Mouse (Mus musculus) liver, embryonic 18 days (tissue): ENCODE measurements around the gene Itln1. TPM values are rescaled to one million over a fixed set of nuclear protein-coding genes. Genes with fewer than 3 reads are reported as not detected.

Experiments used
- polyA plus RNA-seq: library from polyadenylated mRNA; depleted of rRNA; stranded (reverse); fragments of >200 nt; gene quantifications from 2 replicates; pipeline ENCODE4 v1.2.3, GENCODE M21; 2012; rRNA removed

Gene Itln1
- polyA plus RNA-seq = not detected in 2 replicates

DNA sequence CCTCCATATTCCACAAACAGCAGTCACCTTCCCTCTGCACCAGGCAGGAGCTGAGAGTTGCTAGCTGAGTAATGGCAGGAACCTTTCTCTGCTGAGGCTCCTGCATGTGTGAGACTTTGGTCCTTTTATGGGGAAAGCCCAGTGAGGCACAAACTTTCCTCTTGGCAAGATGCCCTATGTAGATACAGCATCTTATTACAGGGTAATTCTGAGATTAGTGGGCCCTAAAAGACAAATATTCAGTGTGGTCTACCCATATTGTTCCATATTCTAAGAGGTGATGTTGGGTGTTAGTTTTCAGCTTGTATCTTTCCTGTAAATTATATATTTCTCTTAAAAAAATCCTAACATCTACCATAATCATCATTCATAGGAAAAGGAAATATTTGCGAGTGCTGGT, at the start of gene Itln1:
TSS of gene Itln1 (minus strand) at position 101 of the 400 bp plus-strand sequence.

DNA sequence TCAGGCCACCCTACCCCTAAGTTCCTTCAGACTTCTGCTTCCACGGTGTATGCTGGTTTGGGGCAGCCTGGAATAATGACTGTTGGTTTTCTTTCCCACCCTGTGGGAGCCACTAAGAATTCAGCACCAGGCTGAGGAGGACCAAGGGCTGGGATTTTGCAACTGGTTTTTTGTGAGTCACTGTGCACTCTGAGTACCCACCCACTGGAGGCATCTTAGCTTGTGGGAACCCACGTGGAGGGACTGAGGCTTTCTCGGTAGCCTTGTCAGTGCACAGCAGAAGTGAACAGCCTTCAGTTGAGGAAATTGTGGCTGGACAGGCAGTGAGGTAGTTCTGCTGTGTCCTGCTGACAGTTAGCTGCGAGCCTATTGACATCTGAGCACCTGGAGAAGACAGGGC, 23.8 kb upstream of the Itln1 start, which contains the start of gene Cd244a:
TSS of gene Cd244a (plus strand) at position 296 of the 400 bp plus-strand sequence.

DNA sequence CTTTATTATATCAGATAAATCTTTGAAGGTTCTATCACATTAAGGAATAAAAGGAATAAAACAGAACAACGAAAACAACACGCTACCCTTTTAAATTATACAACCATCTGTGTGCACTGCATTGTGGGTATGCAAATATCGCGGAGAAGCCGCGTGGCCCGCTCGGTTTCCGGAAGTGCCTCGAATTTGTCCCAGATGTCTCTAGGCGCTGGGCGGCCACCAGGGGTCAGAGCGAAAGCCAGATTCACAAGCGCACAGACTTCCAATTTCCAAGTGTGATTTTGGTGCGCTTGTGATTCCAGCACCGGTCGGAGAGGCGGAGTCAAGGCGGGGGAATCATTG, 31.9 kb downstream of the Itln1 start, which contains the start of gene Alyref2:
TSS of gene Alyref2 (plus strand) at position 229 of the 342 bp plus-strand sequence.

Other genes starting within 250 kb of the Itln1 start
- 16.0 and 16.9 TPM in 2 replicates for gene Usp21, start 247.3 kb downstream of the Itln1 start, polyA plus RNA-seq
- gene Ufc1, start 240.3 kb downstream of the Itln1 start, polyA plus RNA-seq = 23.6 and 24.6 TPM in 2 replicates
- 20.5 and 20.8 TPM in 2 replicates for gene Dedd, start 206.1 kb downstream of the Itln1 start, polyA plus RNA-seq
- gene Nit1, start 189.6 kb downstream of the Itln1 start, polyA plus RNA-seq = 59.7 and 61.3 TPM in 2 replicates
- gene Pfdn2, start 189.6 kb downstream of the Itln1 start, polyA plus RNA-seq = 28.2 and 36.2 TPM in 2 replicates
- gene Klhdc9, start 174.5 kb downstream of the Itln1 start, polyA plus RNA-seq = 0.13 and 0.22 TPM in 2 replicates
- 0.38 and 0.41 TPM in 2 replicates for gene Nectin4, start 165.2 kb downstream of the Itln1 start, polyA plus RNA-seq
- gene Arhgap30, start 146.3 kb downstream of the Itln1 start, polyA plus RNA-seq = 6.1 and 6.7 TPM in 2 replicates
- 22.7 and 23.6 TPM in 2 replicates for gene Usf1, start 124.0 kb downstream of the Itln1 start, polyA plus RNA-seq
- gene Tstd1, start 116.4 kb downstream of the Itln1 start, polyA plus RNA-seq = 4.3 and 5.4 TPM in 2 replicates
- gene F11r, start 97.8 kb downstream of the Itln1 start, polyA plus RNA-seq = 32.6 and 33.7 TPM in 2 replicates
- 3.8 and 4.0 TPM in 2 replicates for gene Alyref2, start 31.8 kb downstream of the Itln1 start, polyA plus RNA-seq
- 0.29 and 0.37 TPM in 2 replicates for gene Cd244a, start 23.9 kb upstream of the Itln1 start, polyA plus RNA-seq
- gene Ly9, start 72.1 kb upstream of the Itln1 start, polyA plus RNA-seq = 2.3 and 2.9 TPM in 2 replicates
- 2.4 and 3.0 TPM in 2 replicates for gene Slamf7, start 117.7 kb upstream of the Itln1 start, polyA plus RNA-seq
- 10.5 and 12.8 TPM in 2 replicates for gene Cd48, start 146.7 kb upstream of the Itln1 start, polyA plus RNA-seq
- gene Slamf1, start 231.8 kb upstream of the Itln1 start, polyA plus RNA-seq = 1.2 and 1.4 TPM in 2 replicates